ENCODE assay signal across 19 mouse cellular contexts in the genomic region with DNA sequence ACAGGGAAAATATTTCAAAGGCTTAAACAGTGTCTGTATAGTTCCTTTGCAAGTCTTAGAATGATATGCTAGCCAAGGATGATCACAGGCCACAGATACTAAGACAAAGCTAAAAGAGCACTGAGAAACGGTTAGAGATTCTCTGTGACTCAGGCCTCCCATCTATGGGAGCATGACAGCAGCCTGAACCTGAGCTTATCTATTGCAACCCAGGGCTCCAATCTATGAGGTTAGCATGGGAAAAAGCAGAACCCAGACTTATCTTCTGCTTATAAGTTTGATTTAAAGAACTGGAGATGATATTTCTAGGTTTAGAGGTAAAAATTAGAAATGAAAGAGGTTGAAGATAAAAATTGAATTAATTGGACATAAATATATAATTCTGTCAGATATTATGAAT.
DNase-seq lines count a peak whose midpoint lies in the region; TF ChIP-seq lines count a peak whose summit lies in the region.
"Had no signal": no experiment of that assay in that cellular context is flagged by ENCODE, and none has a peak within 500 bp of the region (broad histone marks: within the 10 kb centered on the region; RNA-seq: fewer than 3 reads in every experiment).

No protein-coding gene starts in this region.

- TF ChIP-seq EP300 in MEL (IDR thresholded peaks at IDR 0.05; ENCODE audit: low read depth in 1 of 2, low read length in 2 of 2) = peak; percentile 91

- no peaks in the 10 kb centered on the region for H3K79me2 ChIP-seq in MEL (ENCODE audit: control insufficient read depth, insufficient read depth, low read length, poor library complexity)

- H3K4me3 ChIP-seq in MEL (ENCODE audit: control insufficient read depth in 1 of 2, insufficient read depth in 1 of 2, low read depth in 2 of 2, low read length in 2 of 2) = no peak overlapping the region

- peaks cover 0 to 7% of the 10 kb centered on the region in 2 experiments; a peak in 2 of 4 replicates for H3K36me3 ChIP-seq in MEL (ENCODE audit: control insufficient read depth in 1 of 2, insufficient read depth in 2 of 2, low read length in 2 of 2)
- H3K36me3 ChIP-seq: G1E had no signal

- H3K4me1 ChIP-seq in MEL (ENCODE audit: control insufficient read depth in 1 of 2, insufficient read depth in 2 of 2, low read length in 2 of 2) = peaks cover 2 to 7% of the 10 kb centered on the region in 2 experiments; a peak in 2 of 4 replicates

- H3K9ac ChIP-seq in MEL (ENCODE audit: control insufficient read depth, low read depth, low read length, poor library complexity, severe bottlenecking) = no peak overlapping the region

- no peak for TF ChIP-seq RAD21 in MEL (IDR thresholded peaks at IDR 0.05; ENCODE audit: low read depth, low read length)

- peak; percentile 86 for DNase-seq in MEL (ENCODE audit: low read depth, low spot score)
- peak; percentile 26 for DNase-seq in MEL-GATA-1-ER (ENCODE audit: extremely low read depth, low read depth)
- DNase-seq in thymus, adult 18-20 months = no peak
- DNase-seq in right cerebral cortex, adult 2 months (ENCODE audit: low spot score in 2 of 2) = no peak
- DNase-seq: adrenal gland, adult 2 months; adrenal gland, adult 8-10 months; adrenal gland, postnatal 10 days; adrenal gland, postnatal 14 days; adrenal gland, postnatal 25 days; adrenal gland, postnatal 36 days; B cell, adult 2 months; cerebellum, adult 11 months; cerebellum, adult 11-12 months; cerebellum, adult 18-20 months; cerebellum, adult 2 months; cerebellum, adult 8-10 months had no signal

- no peaks in the 10 kb centered on the region for H3K27me3 ChIP-seq in MEL (ENCODE audit: control insufficient read depth in 1 of 2, insufficient read depth in 2 of 2, low read length in 2 of 2)
- H3K27me3 ChIP-seq: CH12.LX, Patski had no signal

- TF ChIP-seq CTCF in MEL (IDR thresholded peaks at IDR 0.05 in 2 of 3, conservative IDR thresholded peaks at IDR 0.05 in 1 of 3; ENCODE audit: control insufficient read depth in 1 of 3, insufficient read depth in 1 of 3, low read depth in 2 of 3, low read length in 3 of 3, poor library complexity in 1 of 3, severe bottlenecking in 1 of 3) = no peak

- TF ChIP-seq POLR2A in MEL (IDR thresholded peaks at IDR 0.05; ENCODE audit: control insufficient read depth in 1 of 2, insufficient read depth in 1 of 2, low read depth in 1 of 2, low read length in 2 of 2, poor library complexity in 1 of 2) = no peak

- H3K9me3 ChIP-seq in MEL (replicated peaks; ENCODE audit: insufficient read depth, low read length) = no peaks in the 10 kb centered on the region
- H3K9me3 ChIP-seq: G1E had no signal

- peak overlapping the region; percentile 54 for H3K27ac ChIP-seq in MEL (ENCODE audit: control insufficient read depth, low read depth, low read length)

TF ChIP-seq in MEL, 35 proteins besides CTCF, POLR2A, EP300 and RAD21:
- TF ChIP-seq MAX (IDR thresholded peaks at IDR 0.05; ENCODE audit: low read length) (0 out of 2 replicates have a peak, but pooled peaks have one; percentile 23), NRF1 (IDR thresholded peaks at IDR 0.05; ENCODE audit: insufficient read depth, low read depth, low read length, poor library complexity, severe bottlenecking) (no peak), TCF12 (IDR thresholded peaks at IDR 0.05; ENCODE audit: low read depth, low read length) (peak; percentile 87), GATA1 (IDR thresholded peaks at IDR 0.05; ENCODE audit: low read depth, low read length) (peak; percentile 97), RCOR1 (IDR thresholded peaks at IDR 0.05; ENCODE audit: low read depth, low read length) (peak; percentile 97), MYB (IDR thresholded peaks at IDR 0.05; ENCODE audit: low read depth, low read length) (peak; percentile 50; the same call in 1 of the 2 replicates), TAL1 (IDR thresholded peaks at IDR 0.05; ENCODE audit: low read length) (peak; percentile 21; the same call in 1 of the 2 replicates), ETS1 (IDR thresholded peaks at IDR 0.05; ENCODE audit: low read depth, low read length) (peak; percentile 66; the same call in 1 of the 2 replicates), MAFK (IDR thresholded peaks at IDR 0.05; ENCODE audit: borderline replicate concordance, low read depth, low read length) (no peak), SIN3A (IDR thresholded peaks at IDR 0.05; ENCODE audit: low read length) (0 out of 2 replicates have a peak, but pooled peaks have one; percentile 18), MYC (IDR thresholded peaks at IDR 0.05; ENCODE audit: low read depth, low read length) (no peak), GABPA (IDR thresholded peaks at IDR 0.05; ENCODE audit: low read depth, low read length) (no peak), NELFE (IDR thresholded peaks at IDR 0.05; ENCODE audit: low read depth, low read length) (no peak)

Comparison
In these comparisons a context has a peak if more than half of its experiments do, and no peak if none do; other contexts are left out.
1. DNase-seq: peak in MEL (single experiment) and MEL-GATA-1-ER (single experiment); none in thymus, adult 18-20 months (0 of 2) and right cerebral cortex, adult 2 months (0 of 2).